Mouse (Mus musculus) mature B cell (primary cell): Measurements from ENCODE around the gene Nrxn2.

Source experiments
- in situ Hi-C: fragments of 300-500 bp; cut with MboI; formaldehyde crosslinking; loops from 2 replicates; pipeline ENCODE4 v1.14.3; 2019

Nrxn2 gene

DNA sequence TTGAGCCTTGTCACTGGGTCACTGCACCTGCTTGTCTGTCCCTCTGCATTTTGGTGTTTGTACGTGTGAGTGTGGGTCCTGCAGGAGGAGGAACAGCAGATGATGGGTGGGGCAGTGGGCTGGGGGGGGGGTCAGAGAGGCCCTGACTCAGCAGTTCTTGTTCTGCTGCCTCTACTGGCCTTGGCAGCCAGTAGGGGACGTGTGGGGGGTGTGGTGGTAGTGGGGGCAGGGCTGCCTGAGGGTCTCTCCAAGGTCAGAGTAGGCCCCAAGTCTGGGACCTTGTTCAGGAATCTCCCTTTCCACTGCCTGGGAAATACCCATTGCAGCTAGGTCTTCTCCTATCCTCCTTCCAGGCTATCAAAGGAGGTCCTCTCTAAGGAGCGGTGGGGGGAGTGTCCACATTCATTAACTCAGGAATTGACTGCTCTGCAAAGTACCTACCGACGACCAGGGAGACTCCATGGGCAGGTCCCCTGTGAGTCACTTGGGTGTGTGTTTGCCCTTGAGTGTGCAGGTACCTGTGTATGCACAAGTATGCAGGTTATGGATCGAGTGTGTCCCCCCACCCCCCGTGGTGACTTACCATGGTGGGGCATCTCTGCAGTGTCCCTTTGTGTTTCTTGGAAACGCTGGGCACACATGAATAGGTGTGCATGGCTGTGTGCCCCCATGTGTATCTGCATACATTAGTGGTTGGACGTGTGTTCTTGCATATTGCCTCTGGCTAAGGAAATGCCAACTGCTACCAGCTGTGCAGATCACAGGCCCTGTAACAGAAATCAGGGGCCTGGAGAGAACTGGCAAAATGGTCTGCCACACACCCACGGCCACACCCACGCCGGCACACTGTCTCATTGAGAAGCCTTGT lies 1.4 kb upstream of the Nrxn2 start:
- in situ Hi-C loops: no loop called here

DNA sequence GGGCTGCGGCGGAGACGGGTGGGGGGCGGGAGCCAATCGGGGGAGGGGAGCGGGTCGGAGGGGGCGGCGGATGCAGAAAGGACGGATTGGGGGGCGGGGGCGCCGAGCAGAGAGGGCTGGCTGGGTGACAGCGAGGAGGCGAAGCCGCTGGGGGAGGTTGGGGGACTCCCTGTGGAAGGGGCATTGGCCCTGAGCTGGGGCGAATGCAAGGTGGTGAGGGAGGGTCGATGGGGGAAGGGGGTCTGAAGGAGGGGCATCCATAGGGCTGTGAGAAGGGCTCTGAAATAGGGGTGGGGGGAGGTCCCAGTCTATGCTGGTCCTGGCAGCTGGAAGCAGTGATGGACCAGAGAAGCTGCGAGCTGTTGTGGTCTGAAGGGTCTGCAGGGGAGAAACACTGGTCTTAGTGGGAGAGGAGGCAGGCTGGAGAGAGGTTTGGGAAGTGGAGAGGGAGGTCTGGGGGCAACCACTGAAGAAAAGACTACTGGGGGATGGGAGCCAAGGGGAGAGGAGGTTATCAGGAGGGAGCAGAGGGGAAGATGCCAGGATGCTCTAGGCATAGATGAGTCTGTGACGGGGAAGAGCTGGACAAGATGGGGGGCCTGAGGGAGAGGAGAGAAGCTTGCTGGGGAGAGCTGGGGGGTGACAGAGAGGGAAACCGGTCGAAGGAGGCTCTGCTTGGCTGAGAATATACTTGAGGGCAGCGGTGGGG lies 607 bp downstream of the Nrxn2 start:
- in situ Hi-C loops: no loop called here

DNA sequence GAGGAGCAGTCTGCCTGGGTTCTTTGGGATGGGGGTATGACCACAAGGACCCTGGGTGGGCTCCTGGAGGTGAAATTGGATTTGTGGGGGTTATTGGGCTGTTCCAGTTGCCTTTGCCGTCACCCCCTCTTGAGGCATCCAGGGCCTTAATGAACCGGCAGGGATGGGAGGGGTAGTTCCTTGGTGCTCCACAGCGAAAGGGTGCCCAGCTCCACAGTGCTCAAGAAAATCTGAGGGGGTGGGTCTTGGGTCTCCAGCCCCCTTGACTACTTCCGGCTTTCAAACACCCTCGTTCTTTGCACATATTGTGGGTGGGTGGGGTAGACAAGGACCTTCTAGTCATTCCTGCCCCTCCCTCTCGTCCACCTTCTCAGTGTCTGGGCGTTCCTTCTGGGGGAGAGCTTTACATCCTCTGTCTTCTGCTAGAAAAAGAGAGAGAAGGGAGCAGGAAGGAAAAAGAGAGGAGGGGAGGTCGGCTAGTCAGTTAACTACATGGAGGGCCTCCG lies 1.3 kb downstream of the Nrxn2 start:
- in situ Hi-C loops: no loop called here

DNA sequence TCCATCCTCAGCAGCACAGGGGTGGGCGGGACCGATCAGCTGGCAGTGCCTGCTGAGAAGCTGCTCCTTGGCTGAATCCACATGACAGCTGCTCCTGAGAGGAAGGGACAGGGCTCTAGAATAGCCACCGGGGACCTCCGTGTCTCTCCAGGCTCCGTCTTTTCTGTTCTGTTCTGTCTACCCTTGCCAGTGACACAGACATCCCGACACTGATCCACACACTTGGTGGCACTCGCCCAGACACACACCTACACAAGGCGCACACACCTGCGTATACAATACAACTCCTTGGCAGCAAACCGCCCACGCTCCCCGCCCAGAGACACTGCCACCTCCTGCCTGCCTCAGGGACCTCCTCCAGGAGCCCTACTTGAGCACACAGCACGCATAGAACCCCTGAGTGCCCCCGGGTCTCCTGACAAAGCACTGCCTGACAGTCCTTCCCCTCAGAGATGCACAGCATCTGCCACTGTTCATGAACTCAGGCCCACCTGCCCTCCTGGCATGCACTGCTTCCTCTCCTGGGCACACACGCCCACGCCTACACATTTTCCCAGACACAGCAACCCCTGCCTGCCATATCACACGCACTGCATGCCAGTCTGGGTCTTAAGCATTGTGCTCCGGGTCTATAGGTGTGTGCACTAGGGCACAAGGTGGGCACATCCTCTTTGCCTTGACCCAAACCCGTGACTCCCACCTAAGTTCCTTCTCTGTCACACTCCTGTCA lies 2.1 kb downstream of the Nrxn2 start:
- in situ Hi-C loops: no loop called here

DNA sequence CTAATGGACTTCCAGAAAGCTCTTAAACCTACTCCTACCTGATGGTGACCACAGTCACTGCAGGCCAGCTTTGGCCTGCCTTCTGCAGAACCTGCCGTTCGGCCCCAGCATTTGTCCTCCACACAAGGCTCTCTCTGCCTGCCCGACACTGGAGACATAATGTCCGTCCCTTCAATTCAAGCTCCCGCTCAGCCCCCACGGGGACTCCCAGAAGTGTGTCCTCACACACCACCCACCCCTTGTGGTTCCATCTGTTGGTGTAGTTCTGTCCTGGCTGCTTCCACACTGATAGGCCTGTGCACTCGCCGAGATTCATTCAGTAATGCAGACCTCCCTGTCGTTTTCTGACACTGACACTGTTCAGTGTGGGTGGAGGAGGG lies 2.7 kb downstream of the Nrxn2 start:
- in situ Hi-C loops: no loop called here

DNA sequence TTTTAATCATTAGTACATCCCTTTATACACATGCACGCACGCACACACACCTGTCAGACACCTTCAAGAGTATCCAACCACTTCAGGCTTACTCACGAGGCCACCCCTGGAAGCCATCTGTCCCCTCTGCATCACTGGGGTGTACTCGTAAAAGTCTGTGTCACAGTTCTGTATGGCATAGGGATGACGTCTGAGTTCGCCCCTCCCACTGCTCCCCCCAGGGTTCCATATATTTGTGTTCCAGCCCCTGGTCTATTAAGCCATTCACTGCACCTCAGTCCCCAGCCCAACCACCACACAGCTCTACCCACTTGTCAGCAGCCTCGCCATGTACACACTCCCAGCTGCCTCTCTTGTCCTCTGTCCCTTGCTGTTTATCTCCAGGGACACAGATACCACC lies 3.5 kb downstream of the Nrxn2 start:
- in situ Hi-C loops: no loop called here

DNA sequence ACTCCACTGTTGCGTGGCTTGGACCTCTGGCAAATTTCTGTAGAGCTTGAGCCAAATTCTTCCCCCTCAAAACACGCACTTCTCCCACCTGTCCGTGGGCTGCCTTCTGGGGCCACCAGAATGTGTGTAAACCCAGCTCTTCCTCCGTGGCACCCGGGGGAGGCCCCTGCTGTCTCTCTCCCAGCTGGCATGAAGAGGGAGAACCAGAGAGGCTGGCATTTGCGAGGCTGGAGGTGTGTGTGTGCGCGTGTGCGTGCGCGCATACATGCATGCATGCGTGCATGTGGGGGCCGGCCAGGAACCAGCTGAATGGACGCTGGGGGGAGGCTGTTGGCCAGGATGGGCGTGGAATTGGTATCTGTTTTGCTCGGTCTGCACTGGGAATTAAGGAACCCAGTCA lies 4.7 kb downstream of the Nrxn2 start:
- in situ Hi-C loops: no loop called here

DNA sequence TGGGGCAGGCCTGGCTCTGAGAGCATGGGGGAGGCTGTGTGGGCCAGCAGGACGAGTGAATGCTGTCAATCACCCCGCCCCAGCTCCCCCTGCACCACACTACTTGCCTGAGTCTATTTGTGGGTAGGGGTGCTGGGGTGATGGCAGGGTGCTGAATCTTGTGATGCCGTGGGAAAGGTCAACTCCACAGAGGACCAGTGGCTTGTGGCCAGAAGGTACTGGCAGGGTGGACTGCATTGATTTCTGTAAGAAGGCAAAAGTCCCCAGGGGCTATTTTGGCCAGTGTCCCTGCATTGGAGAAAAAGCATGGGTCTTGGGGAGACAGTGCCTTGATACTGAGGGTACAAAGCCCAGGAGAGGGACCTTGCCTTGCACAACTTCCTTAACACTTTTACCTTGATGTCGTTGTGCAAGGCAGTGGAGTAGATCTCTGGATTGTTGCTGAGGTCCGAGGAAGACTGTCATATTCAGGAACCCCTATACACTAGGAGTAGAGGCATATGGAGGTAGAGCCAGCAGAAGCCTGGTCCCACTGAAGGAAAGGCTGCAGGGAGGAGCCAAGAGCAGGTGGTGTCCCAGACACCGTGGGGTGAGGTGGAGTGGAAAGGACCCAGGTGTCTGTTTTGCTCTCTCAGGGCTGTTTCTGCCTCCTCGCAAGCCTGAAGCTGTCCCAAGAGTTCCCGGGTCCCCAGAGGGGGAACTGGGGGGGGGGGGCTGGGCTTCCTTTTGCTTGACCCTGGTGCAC lies 5.8 kb downstream of the Nrxn2 start:
- in situ Hi-C loops: no loop called here

DNA sequence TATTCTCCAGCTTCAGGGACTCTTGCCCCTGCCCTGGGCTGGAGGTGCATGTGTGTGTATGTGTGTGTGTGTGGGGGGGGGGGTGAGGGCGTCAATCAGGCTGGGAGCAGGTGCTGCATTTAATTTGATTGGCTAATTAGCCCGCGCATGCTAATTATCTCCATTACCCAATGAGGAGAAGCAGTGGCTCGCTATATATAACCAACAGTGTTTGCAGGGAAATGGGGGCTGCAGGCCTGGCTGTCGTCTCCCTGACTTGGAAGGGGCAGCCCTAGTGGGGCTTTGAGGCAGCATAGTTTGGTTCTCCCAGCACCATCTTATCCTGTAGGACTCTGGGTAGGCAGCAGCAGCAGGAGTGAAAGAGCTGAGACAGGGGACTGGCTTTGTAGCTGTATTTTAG lies 7.1 kb downstream of the Nrxn2 start:
- in situ Hi-C loops: no loop called here

DNA sequence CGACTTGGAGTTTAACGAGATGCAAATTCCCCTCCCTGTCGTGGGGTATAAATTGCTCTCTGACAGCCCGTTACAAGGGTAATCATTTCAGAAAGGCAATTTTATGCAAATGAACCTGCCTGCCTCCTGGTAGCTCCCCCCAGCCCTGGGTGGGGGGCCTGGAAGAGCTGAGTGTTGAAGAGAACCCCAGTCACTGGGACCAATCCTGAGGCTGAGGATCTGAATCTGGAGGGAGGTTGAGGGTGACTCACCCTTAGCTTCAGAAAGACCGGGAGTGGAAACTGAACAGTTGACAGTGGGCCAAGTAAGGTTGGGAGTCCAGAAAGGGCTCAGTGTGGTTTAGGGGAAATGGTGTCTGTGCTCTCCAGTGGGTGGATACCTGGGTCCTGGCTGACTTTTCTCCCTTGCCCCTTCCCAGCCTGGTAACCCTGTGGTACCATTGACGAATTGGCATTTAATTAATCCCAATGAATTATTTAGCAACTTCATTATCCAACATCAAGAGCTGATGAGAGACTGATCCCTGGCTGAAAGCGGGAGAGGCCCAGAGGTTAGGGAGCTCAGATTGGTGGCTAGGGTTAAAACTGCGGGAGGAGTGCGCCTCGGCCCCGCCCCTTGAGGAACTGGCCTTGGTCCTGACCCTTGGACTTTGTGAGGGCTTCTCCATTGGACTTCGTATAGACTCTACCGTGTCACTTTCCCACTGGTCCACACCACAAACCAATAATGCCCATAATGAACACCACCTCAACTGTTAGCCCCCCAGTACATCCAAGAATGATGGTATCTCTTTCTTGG lies 8.4 kb downstream of the Nrxn2 start:
- in situ Hi-C loops: no loop called here

DNA sequence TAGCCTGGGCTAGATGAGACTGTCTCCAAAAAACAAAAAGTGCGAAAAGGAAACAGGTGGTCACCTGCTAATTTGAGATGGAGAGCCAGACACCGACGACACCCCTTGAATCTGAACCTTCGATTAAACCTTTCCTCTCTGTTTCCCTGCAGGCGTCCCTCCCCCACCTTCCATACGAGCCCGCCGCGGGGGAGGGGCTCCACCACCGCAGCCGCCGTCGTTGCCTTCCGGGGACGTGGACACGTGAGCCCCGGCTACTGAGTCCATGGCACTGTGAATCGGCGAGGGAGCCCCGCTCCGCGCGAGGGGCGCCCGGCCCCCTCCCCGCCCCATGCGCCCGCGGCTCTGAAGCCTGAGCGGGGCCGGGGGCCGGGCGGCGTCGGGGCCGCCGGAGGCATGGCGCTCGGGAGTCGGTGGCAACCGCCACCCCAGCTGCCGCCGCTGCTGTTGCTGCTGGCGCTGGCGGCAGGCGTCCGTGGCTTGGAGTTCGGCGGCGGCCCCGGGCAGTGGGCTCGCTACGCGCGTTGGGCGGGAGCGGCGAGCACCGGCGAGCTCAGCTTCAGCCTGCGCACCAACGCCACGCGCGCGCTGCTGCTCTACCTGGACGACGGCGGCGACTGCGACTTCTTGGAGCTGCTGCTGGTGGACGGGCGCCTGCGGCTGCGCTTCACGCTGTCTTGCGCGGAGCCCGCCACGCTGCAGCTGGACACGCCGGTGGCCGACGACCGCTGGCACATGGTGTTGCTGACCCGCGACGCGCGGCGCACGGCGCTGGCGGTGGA lies 9.3 kb downstream of the Nrxn2 start:
- in situ Hi-C loops: no loop called here

DNA sequence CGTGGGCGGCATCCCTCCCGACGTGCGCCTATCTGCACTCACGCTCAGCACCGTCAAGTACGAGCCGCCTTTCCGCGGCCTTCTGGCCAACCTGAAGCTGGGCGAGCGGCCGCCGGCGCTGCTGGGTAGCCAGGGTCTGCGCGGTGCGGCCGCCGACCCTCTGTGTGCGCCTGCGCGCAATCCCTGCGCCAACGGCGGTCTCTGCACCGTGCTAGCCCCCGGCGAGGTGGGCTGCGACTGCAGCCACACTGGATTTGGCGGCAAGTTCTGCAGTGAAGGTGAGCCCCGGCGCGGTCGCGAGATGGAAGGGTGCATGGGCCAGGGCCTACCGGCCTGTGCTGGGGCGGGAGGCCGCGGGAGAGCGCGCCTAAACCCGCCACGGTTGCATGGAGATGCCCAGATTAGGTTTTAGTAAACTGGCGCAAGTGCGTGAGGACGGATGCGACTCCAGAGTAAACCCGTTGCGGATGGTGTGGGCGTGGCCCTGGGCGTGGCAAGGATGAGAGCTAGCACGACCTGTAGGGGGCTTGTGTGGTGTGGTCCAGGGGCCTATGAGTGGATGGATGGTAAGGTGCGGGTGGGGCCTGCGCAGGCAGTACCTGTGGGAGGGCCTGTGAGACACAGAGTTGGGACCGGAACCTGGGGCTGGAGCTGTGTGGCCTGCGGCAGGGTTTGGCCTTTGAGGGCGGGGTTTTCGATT lies 10.1 kb downstream of the Nrxn2 start:
- in situ Hi-C loops: no loop called here

DNA sequence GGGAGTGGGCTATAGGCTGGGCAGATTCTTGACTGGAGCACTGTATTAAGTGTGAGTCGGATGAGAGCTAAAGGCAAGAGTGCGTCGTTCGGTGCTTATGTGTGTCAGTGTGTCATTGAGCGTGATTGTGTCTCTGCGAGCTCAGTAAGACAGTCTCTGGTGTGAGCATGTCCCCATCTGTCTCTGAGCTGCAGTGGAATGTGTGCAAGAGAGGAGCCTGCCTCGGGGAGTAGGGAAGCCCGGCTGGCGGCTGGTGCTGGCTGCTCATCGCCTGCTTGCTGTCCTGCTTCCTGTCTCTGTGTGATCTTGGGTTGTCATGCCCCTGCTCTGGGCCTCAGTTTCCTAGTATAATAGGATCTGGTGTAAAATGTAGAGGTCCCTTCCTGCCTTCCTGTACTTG lies 24.5 kb downstream of the Nrxn2 start:
- in situ Hi-C loops: no loop called here

DNA sequence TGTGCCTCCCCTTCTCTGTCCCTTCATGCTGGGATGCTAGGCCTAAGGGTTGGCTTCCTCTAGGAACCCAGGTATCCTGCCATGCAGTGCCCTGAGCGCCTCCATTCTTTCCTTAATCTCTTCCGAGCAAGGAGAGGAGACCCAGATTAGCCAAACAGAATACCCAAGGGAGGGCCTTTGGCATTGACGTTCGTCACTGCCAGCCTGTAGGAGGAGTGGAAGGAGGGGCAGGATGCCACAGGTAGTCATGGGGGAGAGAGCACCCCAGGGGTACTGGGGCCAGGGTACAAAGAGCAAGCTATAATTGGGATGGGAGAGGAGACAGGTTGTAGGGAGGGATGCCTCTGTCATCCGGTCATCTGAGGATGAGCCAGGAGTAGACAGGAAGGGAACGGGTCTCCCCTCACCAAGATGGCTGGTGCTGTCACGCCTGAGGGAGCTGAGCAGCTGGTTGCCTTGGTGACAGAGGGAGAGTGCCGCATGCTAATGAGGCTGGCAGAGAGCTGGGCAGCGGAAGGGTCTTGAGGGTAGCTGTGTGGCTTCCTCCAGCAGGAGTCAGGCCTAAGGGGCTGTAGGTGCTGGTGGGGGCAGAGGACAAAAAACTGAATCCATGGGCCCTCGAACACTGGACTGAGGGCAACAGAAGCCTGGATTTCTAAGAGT lies 27.4 kb downstream of the Nrxn2 start:
- in situ Hi-C loops: no loop called here

DNA sequence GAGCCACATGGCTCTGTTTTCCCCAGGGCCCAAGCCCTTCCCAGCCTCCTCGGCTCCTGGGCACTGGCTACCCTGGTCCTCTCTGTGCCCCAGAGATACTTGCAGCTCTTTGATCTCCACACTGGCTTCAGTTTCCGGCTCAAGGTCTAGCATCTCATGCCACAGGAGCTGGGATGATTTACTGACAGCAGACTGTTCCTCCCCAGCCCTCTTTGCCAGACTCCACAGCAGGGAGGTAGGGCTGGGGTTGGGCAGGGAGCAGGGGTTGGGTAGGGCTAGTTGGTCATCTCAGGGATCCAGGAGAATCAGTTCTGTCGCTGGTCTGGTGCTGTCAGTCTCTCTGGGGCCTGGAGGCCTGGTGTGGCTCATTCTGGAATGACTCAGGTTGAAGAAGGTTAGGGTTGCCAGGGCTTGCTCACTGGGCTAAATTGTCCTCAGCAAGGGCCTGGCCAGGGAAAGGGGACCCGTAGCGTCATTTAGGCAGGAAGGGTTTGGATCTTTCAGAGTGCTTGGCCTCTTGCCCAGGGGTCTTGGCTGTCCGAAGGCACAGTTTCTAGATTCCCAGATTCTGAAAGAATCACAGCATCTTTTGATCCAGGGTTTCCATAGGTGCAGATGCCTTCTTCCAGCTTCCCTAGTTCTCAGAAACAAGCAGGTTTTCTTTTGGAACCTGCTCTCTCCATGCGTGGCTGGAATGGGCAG lies 28.4 kb downstream of the Nrxn2 start:
- in situ Hi-C loops: no loop called here

DNA sequence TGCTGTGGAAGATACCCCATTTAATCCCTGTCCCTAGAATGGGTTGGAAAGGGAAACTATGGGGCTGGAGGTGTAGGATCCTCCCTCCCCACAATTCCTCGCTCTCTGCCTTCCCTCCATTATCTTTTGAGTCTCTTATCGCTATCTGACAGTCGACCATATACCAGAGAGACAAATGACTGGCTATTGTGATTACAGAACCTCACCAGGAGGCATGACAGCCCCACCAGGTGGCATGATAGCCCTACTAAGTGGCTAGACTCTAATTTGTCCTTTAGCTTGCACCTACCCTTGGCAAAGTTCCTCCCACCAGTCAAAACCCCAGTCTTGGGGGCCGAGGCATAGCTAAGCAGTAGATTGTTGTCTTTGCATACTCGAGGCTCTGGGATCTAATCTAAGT lies 30.2 kb downstream of the Nrxn2 start:
- in situ Hi-C loops: no loop called here

DNA sequence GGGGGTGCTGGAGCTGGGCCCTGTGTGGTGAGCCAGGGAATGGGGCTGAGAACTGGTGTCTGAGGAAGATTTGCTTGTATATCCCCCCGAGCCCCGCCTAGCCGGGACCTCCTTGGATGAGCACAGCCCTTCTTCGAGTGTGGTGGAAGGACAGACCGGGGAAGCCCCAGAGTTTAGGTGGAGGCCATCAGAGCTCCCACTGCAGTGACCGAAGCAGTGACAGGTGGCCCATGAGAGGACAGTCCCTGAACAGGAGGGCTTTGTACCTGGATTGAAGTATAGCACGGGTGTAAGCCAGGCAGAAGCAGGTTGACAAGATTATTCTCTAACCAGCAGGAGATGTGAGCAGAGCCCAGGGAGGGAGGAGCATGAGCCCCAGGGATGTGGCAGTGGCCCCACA lies 31.3 kb downstream of the Nrxn2 start:
- in situ Hi-C loops: no loop called here

DNA sequence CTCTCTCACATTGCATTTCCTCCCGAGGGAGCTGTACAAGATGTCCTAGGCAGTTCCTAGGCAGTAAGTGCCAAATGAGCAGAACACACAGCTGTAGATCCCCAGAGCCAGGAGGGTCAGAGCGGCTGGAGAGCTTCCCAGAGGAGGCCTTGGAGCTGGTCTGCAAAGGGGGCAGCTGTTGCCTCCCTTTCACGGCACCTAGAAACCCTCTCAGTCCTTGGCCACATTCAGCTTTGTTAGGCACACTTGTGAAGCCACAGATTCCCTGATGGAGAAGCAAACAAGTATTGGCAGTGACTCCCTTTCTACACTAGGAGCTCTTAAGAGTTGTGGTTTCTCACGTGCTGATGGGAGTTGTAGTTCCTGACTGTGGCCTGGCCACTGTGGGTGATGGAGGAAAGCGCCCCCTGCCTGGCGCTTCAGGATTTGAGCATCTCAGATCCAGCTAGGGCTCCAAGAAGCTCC lies 33.5 kb downstream of the Nrxn2 start:
- in situ Hi-C loops: no loop called here
